ENCODE assay signal across 8 mouse cellular contexts in genomic region chr14:118774507-118775428, GRCm38 (mm10). TPM values are rescaled to one million over a fixed set of nuclear protein-coding genes. Genes with fewer than 3 reads are reported as not detected.
DNase-seq lines count a peak whose midpoint lies in the region; ATAC-seq and TF ChIP-seq lines count a peak whose summit lies in the region.

No protein-coding gene starts in this region.

- H3K4me2 ChIP-seq in lung, postnatal 0 days (replicated peaks; ENCODE audit: low read depth, low read length) = no peak overlapping the region
- H3K4me2 ChIP-seq in midbrain, embryonic 15.5 days = no peak overlapping the region

- H3K9me3 ChIP-seq in lung, postnatal 0 days (ENCODE audit: low read length) = no peaks in the 10 kb centered on the region
- H3K9me3 ChIP-seq in midbrain, embryonic 15.5 days = no peaks in the 10 kb centered on the region

- TF ChIP-seq POLR2A in cortical plate, adult 2 months (IDR thresholded peaks at IDR 0.05; ENCODE audit: extremely low read depth, insufficient read depth, low read length) = no peak

- no peaks in the 10 kb centered on the region for H3K27me3 ChIP-seq in lung, postnatal 0 days (replicated peaks; ENCODE audit: insufficient read depth, low read length)
- no peaks in the 10 kb centered on the region for H3K27me3 ChIP-seq in midbrain, embryonic 15.5 days (replicated peaks)

- peak; percentile 26 for DNase-seq in adrenal gland, postnatal 10 days
- DNase-seq in adrenal gland, postnatal 25 days = no peak
- DNase-seq in left cerebral cortex, postnatal 4 days = peak; percentile 13
- DNase-seq in left cerebral cortex, adult 9 months (ENCODE audit: low spot score in 2 of 2) = no peak
- DNase-seq in lung, postnatal 0 days (ENCODE audit: low spot score) = no peak
- no peak for DNase-seq in right cerebral cortex, postnatal 25 days

- no peak overlapping the region for H3K9ac ChIP-seq in lung, postnatal 0 days (replicated peaks; ENCODE audit: low read depth)
- H3K9ac ChIP-seq in midbrain, embryonic 15.5 days = no peak overlapping the region

- peak; percentile 47; the same call in 1 of the 2 replicates for TF ChIP-seq CTCF in cortical plate, adult 2 months (IDR thresholded peaks at IDR 0.05; ENCODE audit: extremely low read depth, insufficient read depth, low read length)
- peak; percentile 64 for TF ChIP-seq CTCF in lung, postnatal 0 days (IDR thresholded peaks at IDR 0.05)

- H3K4me1 ChIP-seq in cortical plate, adult 2 months (ENCODE audit: control insufficient read depth, insufficient read depth, low read length) = no peaks in the 10 kb centered on the region
- H3K4me1 ChIP-seq in lung, postnatal 0 days (ENCODE audit: insufficient read depth, low read depth, low read length) = no peaks in the 10 kb centered on the region
- no peaks in the 10 kb centered on the region for H3K4me1 ChIP-seq in midbrain, embryonic 15.5 days

- no peak for TF ChIP-seq EP300 in lung, postnatal 0 days (IDR thresholded peaks at IDR 0.05)

- WGBS in lung, postnatal 0 days = 69% methylated on average over 12 of the region's 12 CpGs
- 84% methylated on average over 12 of the region's 12 CpGs for WGBS in midbrain, embryonic 15.5 days

- H3K36me3 ChIP-seq in lung, postnatal 0 days (ENCODE audit: insufficient read depth, low read length) = no peaks in the 10 kb centered on the region
- H3K36me3 ChIP-seq in midbrain, embryonic 15.5 days (replicated peaks) = no peaks in the 10 kb centered on the region

- no peak overlapping the region for H3K27ac ChIP-seq in cortical plate, adult 2 months (ENCODE audit: insufficient read depth, low read length)
- H3K27ac ChIP-seq in lung, postnatal 0 days (ENCODE audit: low read length) = no peak overlapping the region
- no peak overlapping the region for H3K27ac ChIP-seq in midbrain, embryonic 15.5 days

- no peak for ATAC-seq in lung, postnatal 0 days
- ATAC-seq in midbrain, embryonic 15.5 days (replicated peaks) = no peak

- intact Hi-C loops in left cerebral cortex, postnatal 4 days (cut with DNase I) = no loop called here

- no peak overlapping the region for H3K4me3 ChIP-seq in cortical plate, adult 2 months (ENCODE audit: insufficient read depth, low read length)
- no peak overlapping the region for H3K4me3 ChIP-seq in lung, postnatal 0 days (ENCODE audit: low read depth, low read length)
- H3K4me3 ChIP-seq in midbrain, embryonic 15.5 days = no peak overlapping the region

RNA-seq across cellular contexts. Expression of gene Cldn10, which starts 12.9 kb away (rescaled TPM):
- total RNA-seq in adrenal gland, postnatal 10 days (2021) = under 1 TPM; 0.57 to 0.64 TPM
- 0.15 TPM in 1 of 2 replicates, not detected in the other for total RNA-seq in adrenal gland, postnatal 25 days (2021)
- 1 to 10 TPM; 5.4 to 6.7 TPM for total RNA-seq in left cerebral cortex, postnatal 4 days (2021)
- 34.9 and 36.4 TPM in 2 replicates for polyA plus RNA-seq in cortical plate, adult 2 months (2012; rRNA removed)
- 59.2 and 60.3 TPM in 2 replicates for polyA plus RNA-seq in lung, postnatal 0 days (2015; fragmentation: Nextera tagmentation; extraction: Ambion mirVana)
- 1.8 TPM in 2 replicates for polyA plus RNA-seq in midbrain, embryonic 15.5 days (2015; fragmentation: Nextera tagmentation; extraction: Ambion mirVana)

Comparison
In these comparisons a context has a peak if more than half of its experiments do, and no peak if none do; other contexts are left out.
1. DNase-seq: peak in adrenal gland, postnatal 10 days (single experiment) and left cerebral cortex, postnatal 4 days (single experiment); none in adrenal gland, postnatal 25 days (single experiment), left cerebral cortex, adult 9 months (0 of 2), lung, postnatal 0 days (single experiment) and right cerebral cortex, postnatal 25 days (single experiment).